Mouse (Mus musculus) thymus, adult 18-20 months (tissue): Measurements from ENCODE around the gene Tnfsf11.

ENCODE experiments used
- DNase-seq, 2 experiments: peaks; one replicate each; pipeline ENCODE4 v3.0.0; 2022; ENCODE audit warnings: mixed read lengths in 2 of 2

The Tnfsf11 gene

GRCm38 (mm10) chr14:78287906-78288800 is 19.7 kb downstream of the Tnfsf11 start:
- DNase-seq, result no peak

DNA sequence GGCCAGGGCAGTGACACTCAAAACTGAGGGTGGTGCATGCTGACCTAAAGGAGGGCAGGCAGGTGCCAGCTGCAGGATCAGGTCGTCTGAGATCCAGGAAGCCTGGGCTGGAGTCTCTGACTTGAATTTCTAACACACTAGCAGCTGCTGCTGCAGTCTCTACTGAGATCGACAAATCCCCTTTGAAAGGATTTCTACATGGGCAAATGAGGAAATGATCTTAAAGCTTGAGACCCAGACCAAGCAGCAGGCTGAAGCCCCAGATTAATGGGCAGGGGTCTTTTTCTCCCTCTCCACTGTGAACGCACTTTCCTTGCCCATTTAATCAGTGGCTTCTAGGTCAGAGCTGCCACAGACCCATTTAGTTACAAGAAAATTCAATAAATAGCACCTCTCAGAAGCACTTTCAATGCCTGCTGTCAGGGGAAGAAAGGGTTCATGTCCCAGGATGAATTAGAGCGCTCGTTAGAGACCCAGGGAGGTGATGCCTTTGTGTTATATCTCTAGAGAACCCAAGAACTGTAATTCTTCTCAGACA is 21.8 kb downstream of the Tnfsf11 start:
- DNase-seq, result no peak

DNA sequence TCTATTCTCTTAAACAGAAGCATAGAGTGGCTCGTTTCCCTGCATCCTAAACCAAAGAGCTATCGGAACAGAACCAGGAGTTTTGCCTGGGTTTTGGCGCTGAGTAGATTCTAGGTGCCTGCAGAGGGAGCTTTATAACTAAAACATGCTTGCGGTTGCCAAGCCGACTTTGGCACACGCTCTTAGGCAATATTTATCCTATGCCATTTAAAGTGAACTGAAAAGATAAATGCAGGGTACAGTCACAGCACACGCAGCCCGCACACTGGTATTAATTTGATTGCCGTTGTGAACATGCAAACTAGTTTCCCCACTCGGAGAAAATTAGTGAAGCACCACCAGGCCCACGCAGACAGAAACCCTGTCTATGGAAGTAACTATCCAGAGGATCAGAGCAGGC is 25.4 kb downstream of the Tnfsf11 start:
- DNase-seq, result no peak

GRCm38 (mm10) chr14:78276395-78276930 is 31.4 kb downstream of the Tnfsf11 start:
- DNase-seq, result no peak

DNA sequence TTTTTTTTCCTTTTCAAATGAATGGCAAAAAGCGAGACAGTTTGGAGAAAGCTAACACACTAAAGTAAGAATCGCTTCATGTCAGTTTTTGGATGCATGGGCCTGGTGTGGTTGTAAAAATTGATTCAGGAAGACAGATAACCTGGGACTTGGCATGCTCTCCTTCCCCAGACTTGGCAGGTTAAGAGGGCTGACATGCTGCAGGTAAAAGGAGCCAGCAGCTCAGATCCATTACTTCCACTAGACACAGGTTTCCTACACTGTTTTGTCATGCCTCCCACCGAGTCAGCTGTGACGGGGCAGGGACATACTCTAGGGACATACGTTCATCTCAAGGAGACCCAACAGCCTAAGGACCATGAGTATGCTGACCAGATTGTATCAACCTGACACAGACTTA is 33.0 kb downstream of the Tnfsf11 start:
- no peak for DNase-seq

- DNase-seq, result no peak
Observed at GRCm38 (mm10) chr14:78274146-78274545, 33.7 kb downstream of the Tnfsf11 start.

GRCm38 (mm10) chr14:78273571-78273970 is 34.3 kb downstream of the Tnfsf11 start:
- DNase-seq, result peak; percentile 22 to 31

GRCm38 (mm10) chr14:78264876-78265275 is 43.0 kb downstream of the Tnfsf11 start:
- no peak for DNase-seq

DNA sequence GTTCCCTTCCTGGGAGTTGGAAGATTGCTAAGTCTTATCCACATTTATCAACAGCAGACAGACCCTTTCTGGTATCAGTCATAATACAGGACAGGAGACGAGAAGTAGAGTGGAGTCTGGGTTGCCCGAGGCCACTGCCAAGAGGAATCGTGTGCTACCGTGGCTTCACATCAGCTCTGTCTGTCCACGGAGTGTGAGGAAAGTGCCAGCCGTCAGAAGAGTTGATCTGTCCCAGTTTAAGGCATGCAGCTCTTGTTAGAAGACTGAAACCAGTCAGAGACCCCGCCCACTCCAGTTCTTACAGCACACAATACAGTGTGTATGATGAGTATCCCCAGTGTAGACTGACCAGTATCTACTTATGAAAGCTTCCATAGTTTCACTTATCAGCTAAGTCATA is 45.2 kb downstream of the Tnfsf11 start:
- no peak for DNase-seq

DNA sequence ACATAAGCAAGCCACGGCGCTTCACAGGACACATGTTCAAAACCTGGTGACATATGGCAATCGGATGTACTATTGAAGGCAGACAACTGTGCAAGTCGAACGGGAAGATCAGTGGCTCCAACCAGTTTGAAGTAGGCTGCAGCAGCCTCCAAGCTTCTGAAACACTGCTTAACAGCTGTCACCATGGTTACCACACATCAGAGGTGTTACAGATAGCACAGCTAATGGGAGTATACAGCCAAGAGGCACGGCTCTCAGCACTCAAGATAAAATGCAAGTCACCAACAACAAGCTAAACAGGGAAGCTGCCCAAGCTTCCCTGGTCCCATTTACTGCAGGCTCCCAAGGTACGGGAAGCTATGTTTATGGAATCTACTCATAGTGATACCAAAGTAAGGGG is 46.6 kb downstream of the Tnfsf11 start:
- no peak for DNase-seq

DNA sequence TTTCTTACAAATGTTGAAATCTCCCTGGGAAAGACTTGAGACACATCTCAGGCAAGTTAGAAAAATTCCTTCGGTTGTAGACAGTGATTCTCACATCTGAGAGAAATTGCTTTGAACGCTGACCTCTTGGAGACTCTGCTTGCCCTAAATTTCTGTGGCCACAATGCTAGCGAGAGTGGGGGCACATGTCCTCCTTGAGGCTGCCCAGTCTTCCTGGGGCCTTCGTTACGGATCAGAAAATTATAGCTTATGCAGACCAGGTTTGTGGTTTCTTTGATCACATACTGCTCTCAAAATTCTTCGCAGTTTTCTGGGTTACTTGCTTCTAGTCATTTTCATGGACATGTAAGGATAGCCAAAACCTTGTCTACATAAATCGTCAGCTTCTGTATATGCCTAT is 53.8 kb downstream of the Tnfsf11 start:
- DNase-seq, result no peak

GRCm38 (mm10) chr14:78246601-78247000 is 61.2 kb downstream of the Tnfsf11 start:
- no peak for DNase-seq

DNA sequence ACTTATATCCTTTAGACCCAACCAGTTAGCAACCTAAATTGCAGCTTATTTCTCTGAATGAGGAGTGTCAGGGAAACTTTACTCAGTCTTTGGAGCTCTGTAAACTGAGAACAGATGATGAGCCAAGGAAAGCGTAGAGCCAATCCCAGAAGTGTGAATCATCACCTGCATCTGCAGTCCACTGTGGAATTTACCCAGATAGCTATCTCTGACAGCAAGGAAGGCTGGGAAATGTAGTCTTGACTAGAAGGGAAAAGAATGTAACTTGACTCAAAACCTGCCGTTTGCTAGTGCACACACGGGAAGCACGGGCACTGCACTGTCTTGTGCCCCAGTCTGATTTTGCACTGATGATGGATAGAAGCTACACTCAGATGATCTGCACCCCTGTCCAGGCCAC is 63.0 kb downstream of the Tnfsf11 start:
- no peak for DNase-seq

- DNase-seq, result no peak
Observed at GRCm38 (mm10) chr14:78239346-78239745, 68.5 kb downstream of the Tnfsf11 start.

GRCm38 (mm10) chr14:78237238-78237637 is 70.6 kb downstream of the Tnfsf11 start:
- DNase-seq, result no peak

- no peak for DNase-seq
Observed at GRCm38 (mm10) chr14:78236144-78236543, 71.7 kb downstream of the Tnfsf11 start.

DNA sequence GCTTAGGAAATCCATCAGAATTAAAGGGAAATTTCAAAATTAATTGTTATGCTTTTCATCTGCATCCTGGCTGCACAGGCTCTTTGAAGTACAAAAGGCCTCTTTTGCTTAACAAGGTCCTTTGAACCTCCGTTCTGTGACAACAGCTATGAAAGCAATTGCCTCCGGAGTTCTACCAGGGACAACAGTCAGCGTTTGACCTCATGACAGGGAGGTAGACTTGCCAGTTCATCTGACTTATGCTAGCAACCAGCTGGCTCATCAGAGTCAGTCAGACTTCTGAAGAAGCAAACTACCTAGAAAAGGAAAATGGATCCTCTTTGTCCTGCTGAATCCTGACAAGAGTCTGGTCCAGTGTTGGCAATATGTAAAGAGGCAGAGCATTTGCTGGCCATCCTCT is 72.5 kb downstream of the Tnfsf11 start:
- DNase-seq, result no peak

- DNase-seq, result no peak
Observed at GRCm38 (mm10) chr14:78229012-78229411, 78.8 kb downstream of the Tnfsf11 start.
